Mouse (Mus musculus): ENCODE measurements around the gene Wap. TPM values are rescaled to one million over a fixed set of nuclear protein-coding genes. Genes with fewer than 3 reads are reported as not detected.
"Not testable (repeated sequence)": the region's sequence is repeated elsewhere in the genome, so short reads cannot be mapped to it uniquely, and the experiment has no call there.

The Wap gene
- not detected for total RNA-seq (2021)

- no peak for DNase-seq (ENCODE audit: extremely low spot score in 1 of 2, low spot score in 1 of 2)
Observed at GRCm38 (mm10) chr11:6638537-6638936, at the start of gene Wap. Gene Wap, minus strand, starts transcription at chr11:6638637.

DNA sequence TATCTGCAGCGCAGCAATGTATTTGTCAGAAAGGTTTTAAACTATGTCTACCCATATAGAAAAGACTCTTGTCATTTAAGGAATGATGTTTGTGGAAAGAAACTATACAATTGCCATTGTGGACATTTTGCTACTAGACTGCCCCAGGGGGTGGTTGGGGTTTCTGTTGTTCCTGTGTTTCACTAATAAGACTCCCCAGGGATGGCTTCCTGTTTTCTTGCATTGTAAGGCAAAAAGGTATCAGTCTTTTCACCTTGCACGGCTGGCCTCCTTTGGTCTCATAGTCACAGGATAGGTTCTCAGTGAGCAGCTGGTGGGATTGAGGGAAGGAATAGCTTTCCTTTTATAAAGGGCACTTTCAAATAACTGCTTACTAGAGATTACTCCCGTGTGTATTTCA lies 46.3 kb upstream of the Wap start:
- no peak for DNase-seq (ENCODE audit: extremely low spot score in 1 of 2, low spot score in 1 of 2)

DNA sequence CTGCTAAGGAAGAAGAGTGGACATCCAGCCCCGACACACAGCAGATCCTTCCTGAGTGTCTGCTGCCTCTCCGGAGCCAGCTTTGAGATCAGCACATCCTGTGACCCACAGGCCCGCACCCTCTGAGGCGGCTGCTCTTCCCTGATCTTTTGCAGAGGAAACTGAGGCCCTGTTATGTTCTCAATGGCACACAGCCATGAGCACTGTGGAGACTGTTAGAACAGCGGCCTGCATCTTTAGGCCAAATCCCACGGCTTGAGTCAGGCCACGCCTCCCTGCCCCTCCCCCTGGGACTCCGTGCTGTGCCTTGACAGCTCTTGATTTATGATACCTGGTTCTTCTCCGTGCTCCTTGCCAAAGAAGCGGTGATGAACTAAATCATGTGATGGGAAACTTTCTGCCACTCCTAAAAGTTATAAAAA lies 42.0 kb upstream of the Wap start:
- DNase-seq (ENCODE audit: extremely low spot score in 1 of 2, low spot score in 1 of 2): no peak

GRCm38 (mm10) chr11:6679694-6680396 lies 41.4 kb upstream of the Wap start:
- DNase-seq (ENCODE audit: extremely low spot score in 1 of 2, low spot score in 1 of 2): no peak

DNA sequence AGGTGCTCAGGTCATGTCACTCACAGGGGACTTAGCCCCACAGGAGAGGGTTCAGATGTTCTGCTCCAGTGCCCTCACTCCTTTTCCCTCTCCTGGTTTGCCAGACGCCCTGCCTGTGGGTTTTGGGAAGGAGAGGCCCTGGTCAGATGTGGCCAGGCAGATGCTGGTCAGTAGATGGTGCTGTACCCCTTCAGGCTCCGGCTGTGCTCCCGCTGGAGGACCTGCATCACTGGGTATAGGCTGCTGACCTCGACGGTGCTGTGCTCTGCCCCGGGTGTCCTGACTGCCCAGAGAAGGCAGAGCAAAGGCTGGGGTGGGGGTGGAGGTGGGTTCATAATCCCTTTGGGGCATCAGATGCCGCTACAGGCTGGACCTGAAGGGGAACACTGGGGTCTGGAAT lies 39.1 kb upstream of the Wap start:
- DNase-seq (ENCODE audit: extremely low spot score in 1 of 2, low spot score in 1 of 2): no peak

GRCm38 (mm10) chr11:6676641-6677040 lies 38.2 kb upstream of the Wap start:
- no peak for DNase-seq (ENCODE audit: extremely low spot score in 1 of 2, low spot score in 1 of 2)

DNA sequence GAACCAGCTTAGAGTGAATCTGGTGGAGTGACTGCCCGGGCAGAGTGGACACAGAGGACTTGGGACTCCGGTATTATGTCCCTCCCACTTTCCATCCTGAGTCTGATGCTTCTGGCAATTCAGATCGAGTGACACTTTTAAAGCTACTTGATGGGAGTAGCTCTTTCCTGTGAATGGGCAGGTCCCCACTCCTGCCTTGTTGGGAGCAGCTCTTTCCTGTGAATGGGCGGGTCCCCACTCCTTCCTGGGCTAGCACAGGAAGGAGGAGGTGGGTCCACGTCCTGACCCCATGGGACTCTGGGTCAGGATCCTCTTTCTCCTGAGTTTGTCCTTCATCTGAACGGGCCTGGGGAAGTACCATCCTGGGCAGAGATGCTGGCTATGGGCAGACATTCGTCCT lies 37.0 kb upstream of the Wap start:
- DNase-seq (ENCODE audit: extremely low spot score in 1 of 2, low spot score in 1 of 2): no peak

DNA sequence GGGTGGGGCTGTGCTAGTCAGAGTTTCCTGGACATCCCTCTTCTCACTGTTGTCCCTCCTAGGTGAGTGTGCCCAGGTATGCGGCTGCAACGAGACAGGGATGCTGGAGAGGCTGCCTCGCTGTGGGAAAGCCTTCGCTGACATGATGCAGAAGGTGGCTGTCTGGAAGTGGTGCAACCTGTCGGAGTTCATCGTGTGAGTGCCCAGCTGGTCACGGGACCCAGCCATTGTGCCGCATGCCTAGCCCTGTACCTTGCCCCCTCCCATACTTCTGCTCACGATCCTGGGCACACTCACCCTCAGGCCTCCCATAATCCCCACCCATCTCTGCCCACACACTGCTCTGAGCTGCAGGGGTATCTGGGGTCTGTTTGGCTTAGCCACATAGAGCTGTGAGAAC lies 36.3 kb upstream of the Wap start:
- no peak for DNase-seq (ENCODE audit: extremely low spot score in 1 of 2, low spot score in 1 of 2)

GRCm38 (mm10) chr11:6670826-6671225 lies 32.4 kb upstream of the Wap start:
- no peak for DNase-seq (ENCODE audit: extremely low spot score in 1 of 2, low spot score in 1 of 2)

GRCm38 (mm10) chr11:6670044-6670443 lies 31.6 kb upstream of the Wap start:
- DNase-seq (ENCODE audit: extremely low spot score in 1 of 2, low spot score in 1 of 2): no peak

DNA sequence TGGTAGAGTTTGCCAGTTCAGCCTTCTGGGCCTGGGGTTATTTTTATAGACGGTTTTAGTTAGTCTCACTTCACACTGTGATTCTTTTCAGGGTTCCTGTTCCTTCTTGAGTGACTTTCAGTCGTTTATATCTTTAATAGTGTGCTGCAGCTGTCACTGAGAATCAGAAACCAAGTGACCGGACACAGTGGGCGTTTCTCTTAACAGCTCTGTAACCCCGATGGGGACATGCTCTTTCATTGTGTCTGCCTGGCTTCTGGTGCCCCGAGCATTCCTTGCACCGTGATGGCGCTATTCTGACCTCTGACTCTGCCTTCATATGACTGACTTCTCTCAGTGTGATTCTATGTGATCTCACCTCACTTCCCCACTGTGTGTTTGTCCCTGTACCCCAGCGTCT lies 30.6 kb upstream of the Wap start:
- DNase-seq (ENCODE audit: extremely low spot score in 1 of 2, low spot score in 1 of 2): no peak

DNA sequence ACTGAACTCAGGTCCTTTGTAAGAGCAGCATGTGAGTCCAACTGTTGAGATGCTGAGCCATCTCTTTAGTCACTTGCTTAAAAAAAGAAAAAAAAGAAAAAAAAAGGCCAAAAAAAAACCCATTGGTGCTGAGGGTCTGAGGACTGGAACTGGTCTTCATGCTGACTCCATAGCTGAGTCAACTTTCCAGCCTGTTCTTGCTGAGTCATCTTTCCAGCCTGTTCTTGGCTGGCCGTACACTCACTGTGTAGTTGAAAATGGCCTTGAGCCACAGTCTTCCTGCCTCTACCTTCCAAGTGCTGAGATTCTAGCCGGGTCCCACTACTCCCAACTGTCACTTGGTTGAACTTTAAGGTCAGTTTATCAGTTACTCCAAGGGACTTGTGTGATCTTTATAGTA lies 28.2 kb upstream of the Wap start:
- DNase-seq (ENCODE audit: extremely low spot score in 1 of 2, low spot score in 1 of 2): no peak

DNA sequence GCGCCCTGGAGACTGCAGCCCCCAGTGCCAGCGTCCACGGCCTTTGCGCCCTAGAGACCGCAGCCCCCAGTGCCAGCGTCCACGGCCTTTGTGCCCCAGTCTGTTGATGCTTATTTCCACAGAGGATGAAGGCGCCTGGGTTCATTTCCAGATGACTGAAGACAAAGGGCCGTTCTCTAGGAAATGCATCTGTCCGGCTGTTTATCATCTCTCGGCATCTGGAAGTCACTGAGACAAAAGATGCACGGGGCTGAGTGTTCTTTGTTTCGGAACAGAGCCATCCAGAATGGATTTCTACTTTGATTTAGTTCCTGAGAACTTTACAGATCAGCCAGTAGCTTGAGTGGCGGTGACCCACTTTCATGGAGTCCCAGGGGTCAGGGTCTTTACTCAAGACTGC lies 22.8 kb upstream of the Wap start:
- DNase-seq (ENCODE audit: extremely low spot score in 1 of 2, low spot score in 1 of 2): no peak

DNA sequence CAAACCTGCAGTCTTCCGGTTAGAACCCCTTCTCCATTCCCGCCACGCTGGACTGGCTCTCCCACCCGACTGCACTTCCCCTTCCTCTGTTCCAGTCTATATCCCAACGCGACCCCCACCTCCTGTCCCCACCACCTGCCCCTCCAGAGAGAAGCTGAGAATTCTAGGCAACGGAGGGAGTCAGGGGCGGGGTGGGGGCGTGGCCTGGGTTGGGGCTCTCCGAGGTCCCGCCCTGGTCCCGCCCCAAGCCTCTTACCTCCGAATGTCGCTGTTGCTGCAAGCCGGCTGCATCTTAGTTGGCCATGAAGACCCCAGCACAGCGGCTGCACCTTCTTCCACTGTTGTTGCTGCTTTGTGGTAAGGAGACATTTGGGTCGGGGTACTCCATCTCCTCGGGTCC lies 19.8 kb upstream of the Wap start, which contains the start of gene Ramp3:
Gene Ramp3, plus strand, starts transcription at position 251 of the 400 bp plus-strand sequence.
- DNase-seq (ENCODE audit: extremely low spot score in 1 of 2, low spot score in 1 of 2): no peak

DNA sequence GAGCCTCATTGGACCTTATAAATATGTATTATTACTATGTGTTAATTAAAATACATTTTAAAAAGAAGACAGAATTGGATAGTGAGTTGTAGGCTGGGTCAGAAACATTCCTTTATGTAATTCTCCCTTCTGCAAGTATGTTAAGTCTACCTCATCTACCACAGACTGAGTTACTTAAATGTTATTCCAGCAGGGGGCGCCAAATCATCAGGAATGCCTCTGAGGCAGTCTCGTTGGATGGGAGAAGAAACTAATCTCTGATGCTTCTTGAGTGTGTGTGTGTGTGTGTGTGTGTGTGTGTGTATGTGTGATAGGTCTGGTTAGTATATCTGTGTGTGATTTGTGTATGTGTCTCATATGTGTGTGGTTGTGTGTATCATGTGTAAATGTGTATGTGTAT lies 16.5 kb upstream of the Wap start:
- DNase-seq (ENCODE audit: extremely low spot score in 1 of 2, low spot score in 1 of 2): peak; percentile 57 to 95

DNA sequence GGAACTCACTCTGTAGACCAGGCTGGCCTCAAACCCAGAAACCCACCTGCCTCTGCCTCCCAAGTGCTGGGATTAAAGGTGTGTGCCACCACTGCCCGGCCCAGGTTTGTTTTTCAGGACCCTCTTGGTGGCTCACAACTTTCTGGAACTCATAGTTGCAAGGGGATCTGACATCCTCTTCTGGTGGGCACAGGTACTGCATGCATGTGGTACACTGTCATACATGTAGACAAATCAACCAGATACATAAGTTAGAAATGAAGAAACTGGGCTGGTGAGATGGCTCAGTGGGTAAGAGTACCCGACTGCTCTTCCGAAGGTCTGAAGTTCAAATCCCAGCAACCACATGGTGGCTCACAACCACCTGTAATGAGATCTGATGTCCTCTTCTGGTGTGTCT lies 14.5 kb upstream of the Wap start:
- DNase-seq (ENCODE audit: extremely low spot score in 1 of 2, low spot score in 1 of 2): not testable (repeated sequence)

DNA sequence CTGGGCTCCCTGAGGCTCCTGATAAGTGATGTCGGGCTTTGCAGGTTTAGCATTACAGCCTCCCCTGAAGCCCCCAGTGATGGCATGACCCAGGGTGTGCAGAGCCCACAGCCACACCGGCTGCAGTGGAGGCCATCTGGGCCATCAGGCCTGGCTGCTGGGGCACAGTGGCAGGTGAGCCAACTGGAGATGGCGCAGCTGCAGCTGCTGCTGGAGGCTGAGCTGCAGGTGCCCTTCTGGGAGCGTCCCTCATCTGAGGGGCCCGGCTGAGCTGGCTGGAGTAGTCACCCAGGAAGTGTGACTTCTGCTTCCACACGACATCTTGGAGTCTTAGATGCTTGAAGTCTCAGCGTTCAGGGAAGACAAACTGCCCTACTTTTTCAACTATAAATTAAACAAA lies 12.1 kb upstream of the Wap start:
- no peak for DNase-seq (ENCODE audit: extremely low spot score in 1 of 2, low spot score in 1 of 2)

- DNase-seq (ENCODE audit: extremely low spot score in 1 of 2, low spot score in 1 of 2): no peak
Observed at GRCm38 (mm10) chr11:6647831-6648724, 9.6 kb upstream of the Wap start.

GRCm38 (mm10) chr11:6644566-6644965 lies 6.1 kb upstream of the Wap start:
- DNase-seq (ENCODE audit: extremely low spot score in 1 of 2, low spot score in 1 of 2): no peak

GRCm38 (mm10) chr11:6639072-6639471 lies 635 bp upstream of the Wap start:
- no peak for DNase-seq (ENCODE audit: extremely low spot score in 1 of 2, low spot score in 1 of 2)

DNA sequence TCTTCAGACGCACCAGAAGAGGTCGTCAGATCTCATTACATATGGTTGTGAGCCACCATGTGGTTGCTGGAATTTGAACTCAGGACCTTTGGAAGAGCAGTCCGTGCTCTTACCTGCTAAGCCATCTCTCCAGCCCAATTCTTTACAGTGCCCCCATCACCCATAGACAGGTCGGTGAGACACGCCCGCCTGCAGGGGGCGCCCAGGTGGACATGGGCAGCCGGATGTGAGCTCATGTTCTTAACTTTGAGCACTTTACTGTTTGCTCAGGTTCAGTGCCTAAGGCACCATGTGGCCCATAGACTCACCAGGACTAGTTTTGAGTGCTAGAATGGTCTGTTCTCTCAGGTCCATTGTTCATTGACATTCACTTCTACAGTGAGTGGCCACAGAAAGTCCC lies 2.3 kb downstream of the Wap start:
- no peak for DNase-seq (ENCODE audit: extremely low spot score in 1 of 2, low spot score in 1 of 2)

DNA sequence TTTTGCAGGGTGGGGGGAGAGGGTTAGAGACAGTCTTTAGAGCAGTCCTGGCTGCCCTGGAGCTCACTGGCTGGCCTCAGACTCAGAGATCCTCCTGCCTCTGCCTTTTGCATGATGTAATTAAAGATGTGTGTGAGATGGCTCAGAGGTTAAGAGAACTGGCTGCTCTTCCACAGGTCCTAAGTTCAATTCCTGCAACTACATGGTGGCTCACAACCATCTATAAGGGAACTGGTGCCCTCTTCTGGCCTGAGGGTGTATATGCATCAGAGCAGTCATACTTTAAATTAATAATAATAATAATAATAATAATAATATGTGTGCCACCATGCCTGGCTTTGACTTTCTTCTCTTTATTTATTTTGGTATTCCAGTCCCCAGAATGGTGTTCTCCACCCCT lies 8.8 kb downstream of the Wap start:
- DNase-seq (ENCODE audit: extremely low spot score in 1 of 2, low spot score in 1 of 2): peak in 1 of 2 experiments; percentile 25

All from layer of hippocampus, postnatal 25 days (tissue).